Mouse (Mus musculus): ENCODE measurements around the gene Kazn. TPM values are rescaled to one million over a fixed set of nuclear protein-coding genes. Genes with fewer than 3 reads are reported as not detected.

Gene Kazn
- polyA plus RNA-seq, 1 experiment: not detected

GRCm38 (mm10) chr4:142088836-142089235 lies 150.4 kb downstream of the Kazn start:
- no peak for TF ChIP-seq GATA1 (IDR thresholded peaks at IDR 0.05; ENCODE audit: low read length)

DNA sequence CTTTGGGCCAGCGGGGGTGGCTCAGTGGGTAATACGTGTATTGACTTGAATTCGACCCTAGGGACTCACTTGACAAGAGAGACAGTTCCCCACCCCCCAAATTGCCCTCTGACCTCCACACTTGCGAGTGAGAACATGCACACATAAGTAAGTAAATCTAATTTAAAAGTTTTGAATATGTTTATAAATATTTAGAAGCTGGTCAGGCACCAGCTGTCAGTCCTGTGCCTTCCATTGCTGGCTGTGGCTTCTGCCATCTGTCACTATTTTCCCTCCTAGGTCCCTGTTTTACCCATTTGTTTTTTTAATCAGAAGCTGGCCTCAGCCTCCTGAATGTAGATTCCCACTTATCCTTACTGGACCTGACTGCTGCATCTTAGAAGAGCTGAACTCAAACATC lies 150.8 kb downstream of the Kazn start:
- no peak for TF ChIP-seq GATA1 (IDR thresholded peaks at IDR 0.05; ENCODE audit: low read length)

- no peak for TF ChIP-seq GATA1 (IDR thresholded peaks at IDR 0.05; ENCODE audit: low read length)
Observed at GRCm38 (mm10) chr4:142084936-142085563, 154.2 kb downstream of the Kazn start.

- no peak for TF ChIP-seq GATA1 (IDR thresholded peaks at IDR 0.05; ENCODE audit: low read length)
Observed at GRCm38 (mm10) chr4:142084131-142084899, 154.9 kb downstream of the Kazn start, which contains the start of gene Tmem51. Gene Tmem51 (minus strand): TSS chr4:142084304.

GRCm38 (mm10) chr4:142083762-142084130 lies 155.5 kb downstream of the Kazn start:
- TF ChIP-seq GATA1 (IDR thresholded peaks at IDR 0.05; ENCODE audit: low read length): no peak

- no peak for TF ChIP-seq GATA1 (IDR thresholded peaks at IDR 0.05; ENCODE audit: low read length)
Observed at GRCm38 (mm10) chr4:142083193-142083592, 156.0 kb downstream of the Kazn start.

- no peak for TF ChIP-seq GATA1 (IDR thresholded peaks at IDR 0.05; ENCODE audit: low read length)
Observed at GRCm38 (mm10) chr4:142082703-142083102, 156.5 kb downstream of the Kazn start.

- TF ChIP-seq GATA1 (IDR thresholded peaks at IDR 0.05; ENCODE audit: low read length): no peak
Observed at GRCm38 (mm10) chr4:142081631-142082283, 157.4 kb downstream of the Kazn start.

DNA sequence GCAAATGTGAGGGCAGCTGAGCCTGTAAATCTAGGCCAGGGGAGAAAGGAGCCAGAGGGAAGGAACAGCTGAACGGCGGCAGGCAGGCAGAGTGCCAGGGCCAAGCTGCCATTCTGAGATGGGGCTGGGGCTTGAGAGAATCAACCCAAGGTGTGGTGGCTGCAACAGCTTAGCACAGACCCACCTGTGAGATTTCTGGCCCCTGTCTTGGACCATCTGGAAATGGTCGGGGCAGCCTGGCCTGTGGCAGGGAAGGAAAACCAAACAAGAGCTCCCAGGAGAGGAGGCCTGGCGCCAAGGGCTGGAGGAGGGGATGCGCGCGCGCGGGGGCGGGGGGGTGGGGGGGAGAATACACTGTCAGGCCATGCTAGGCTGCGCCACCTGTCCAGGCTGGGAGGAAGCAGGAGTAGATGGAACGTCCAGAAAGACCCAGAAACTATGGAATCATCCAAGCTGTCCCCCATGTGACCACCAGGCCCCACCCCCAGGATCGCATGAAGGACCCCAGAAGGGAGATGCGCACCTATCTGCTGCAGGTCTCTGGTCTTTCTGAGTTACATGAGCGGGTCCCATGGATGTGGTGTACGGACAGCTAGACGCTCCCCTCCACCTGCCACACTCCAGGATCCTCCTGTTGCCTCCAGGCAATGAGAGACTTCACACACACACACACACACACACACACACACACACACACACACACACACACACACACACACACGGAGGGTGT lies 158.1 kb downstream of the Kazn start:
- TF ChIP-seq GATA1 (IDR thresholded peaks at IDR 0.05; ENCODE audit: low read length): no peak

DNA sequence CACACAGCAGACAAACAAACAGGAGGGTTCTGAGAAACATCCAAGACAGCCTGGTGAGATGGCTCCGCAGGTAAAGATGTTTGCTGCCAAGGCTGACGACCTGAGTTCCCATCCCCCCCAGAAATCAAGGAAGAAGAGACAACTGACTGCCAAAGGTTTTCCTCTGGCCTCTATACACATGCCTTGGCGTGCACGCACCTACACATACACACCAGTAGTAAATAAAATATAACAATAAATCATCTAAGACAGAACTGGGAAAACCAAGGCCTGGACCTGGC lies 158.8 kb downstream of the Kazn start:
- no peak for TF ChIP-seq GATA1 (IDR thresholded peaks at IDR 0.05; ENCODE audit: low read length)

DNA sequence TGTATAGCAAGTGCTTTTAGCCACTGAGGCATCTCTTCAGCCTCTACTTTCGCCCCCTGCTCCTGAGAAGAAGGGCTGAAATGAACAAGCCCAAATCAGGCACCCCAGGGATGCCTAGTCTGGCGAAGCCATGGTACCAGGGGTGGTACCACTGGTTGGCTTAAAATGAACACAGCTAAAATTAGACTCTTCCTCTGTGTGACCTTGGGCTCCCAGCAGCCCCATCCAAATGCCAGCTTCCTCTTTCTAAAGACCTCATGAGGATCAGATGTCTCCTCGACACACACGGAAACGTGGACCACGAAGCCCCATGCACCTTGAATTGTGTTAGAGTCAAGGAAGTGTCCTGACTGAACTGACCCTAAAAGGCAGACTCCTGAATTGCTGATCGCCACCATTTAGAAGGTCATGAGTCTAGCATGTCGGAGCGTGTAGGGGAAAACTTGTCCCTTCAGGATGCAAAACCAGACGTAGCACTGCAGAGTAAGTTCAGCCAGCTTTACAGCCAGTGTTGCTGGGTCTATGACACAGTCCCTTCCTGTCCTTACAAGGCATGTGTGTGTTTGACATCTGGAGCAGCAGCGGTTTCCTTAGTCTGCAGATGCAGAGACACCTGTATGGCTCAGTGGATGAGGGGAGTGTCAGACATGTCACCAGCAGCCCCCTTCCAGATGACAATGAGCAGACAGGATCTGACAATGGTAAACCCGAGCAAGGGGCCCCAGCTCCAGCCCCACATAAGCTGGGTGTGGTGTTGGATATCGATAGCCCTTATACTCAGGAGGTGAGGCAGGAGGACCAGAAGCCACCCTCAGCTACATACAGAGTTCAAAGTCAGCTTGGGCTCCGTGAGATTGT lies 159.3 kb downstream of the Kazn start:
- TF ChIP-seq GATA1 (IDR thresholded peaks at IDR 0.05; ENCODE audit: low read length): no peak

GRCm38 (mm10) chr4:142077572-142078271 lies 161.5 kb downstream of the Kazn start:
- TF ChIP-seq GATA1 (IDR thresholded peaks at IDR 0.05; ENCODE audit: low read length): no peak

DNA sequence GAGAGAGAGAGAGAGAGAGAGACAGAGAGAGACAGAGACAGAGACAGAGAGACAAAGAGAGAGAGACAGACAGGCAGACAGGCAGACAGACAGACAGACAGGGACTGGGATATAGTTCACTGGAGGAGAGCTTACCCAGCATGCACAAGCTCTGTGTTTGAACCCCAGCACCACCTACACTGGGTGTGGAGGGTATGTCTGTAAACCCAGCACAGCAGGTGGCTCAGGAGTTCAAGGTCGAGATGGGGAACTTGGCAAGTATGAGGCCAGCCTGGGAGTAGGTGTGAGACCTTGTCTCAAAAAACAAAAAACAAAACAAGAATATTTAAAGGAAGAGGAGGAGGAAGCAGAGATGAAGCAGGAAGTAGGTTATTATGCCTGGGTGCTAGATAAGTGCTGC lies 162.3 kb downstream of the Kazn start:
- no peak for TF ChIP-seq GATA1 (IDR thresholded peaks at IDR 0.05; ENCODE audit: low read length)

DNA sequence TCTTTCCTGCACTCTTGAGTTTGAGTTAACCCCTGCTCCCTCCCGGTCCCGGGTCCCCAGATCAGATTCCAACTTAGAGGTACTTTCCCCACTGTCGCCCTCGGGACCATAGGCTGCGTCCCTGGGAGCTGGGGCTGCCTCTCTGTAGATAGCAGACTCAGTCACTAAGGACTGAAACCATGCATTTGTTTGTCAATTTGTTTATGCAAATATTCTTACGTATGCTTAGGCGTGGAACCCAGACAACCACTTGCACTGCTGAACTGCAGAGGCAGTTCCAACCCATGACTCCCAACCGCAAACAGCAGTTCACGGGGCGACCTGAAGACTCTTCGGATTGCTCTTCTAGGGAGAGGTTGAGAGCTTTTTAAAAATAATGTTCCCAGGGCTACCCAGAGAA lies 163.3 kb downstream of the Kazn start:
- TF ChIP-seq GATA1 (IDR thresholded peaks at IDR 0.05; ENCODE audit: low read length): no peak
